Mouse (Mus musculus) CD4-positive, CD25-positive, alpha-beta regulatory T cell, adult 2 months (primary cell): ENCODE results near the gene Dhx32.

Experiments used
- DNase-seq: peaks from one replicate; pipeline ENCODE4 v3.0.0-alpha.2; 2012; ENCODE audit warnings: low read depth, low spot score

Dhx32 gene

DNA sequence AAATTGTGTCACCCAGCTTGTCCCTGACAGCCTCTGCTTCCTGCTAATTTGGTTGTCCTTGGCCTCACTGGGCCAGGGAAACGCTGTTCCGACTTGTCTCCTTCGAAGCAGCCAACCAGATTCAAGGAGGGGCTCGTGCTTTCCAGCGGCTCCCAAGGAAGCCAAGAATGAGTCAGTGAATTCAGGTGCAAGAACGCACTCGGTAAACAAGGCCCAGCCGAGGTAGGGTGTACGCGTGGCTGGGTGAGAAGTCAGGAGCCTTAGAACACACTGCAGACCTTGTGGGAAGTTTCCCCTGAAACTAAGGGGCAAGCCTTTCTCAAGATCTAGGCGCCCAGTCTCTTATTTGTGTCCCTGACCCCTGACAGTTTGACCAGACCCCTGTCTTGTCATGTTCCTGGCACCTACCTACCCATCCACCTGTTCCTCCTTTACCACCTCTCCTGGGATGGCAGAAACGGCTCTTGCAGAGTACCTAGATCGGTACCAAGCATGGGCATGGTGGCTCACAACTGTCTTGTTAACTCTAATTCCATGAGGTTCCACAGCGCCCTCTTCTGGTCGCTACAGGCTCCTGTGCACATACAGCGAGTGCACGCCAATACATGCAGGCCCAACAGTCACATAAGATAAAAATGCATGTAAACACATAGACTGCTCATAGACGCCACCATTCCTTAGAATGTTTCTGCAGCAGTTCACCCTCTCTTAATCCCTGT, at the start of gene Dhx32:
Dhx32 (minus strand) TSS at position 10 of the 719 bp plus-strand sequence.
- DNase-seq, result peak; percentile 59

DNA sequence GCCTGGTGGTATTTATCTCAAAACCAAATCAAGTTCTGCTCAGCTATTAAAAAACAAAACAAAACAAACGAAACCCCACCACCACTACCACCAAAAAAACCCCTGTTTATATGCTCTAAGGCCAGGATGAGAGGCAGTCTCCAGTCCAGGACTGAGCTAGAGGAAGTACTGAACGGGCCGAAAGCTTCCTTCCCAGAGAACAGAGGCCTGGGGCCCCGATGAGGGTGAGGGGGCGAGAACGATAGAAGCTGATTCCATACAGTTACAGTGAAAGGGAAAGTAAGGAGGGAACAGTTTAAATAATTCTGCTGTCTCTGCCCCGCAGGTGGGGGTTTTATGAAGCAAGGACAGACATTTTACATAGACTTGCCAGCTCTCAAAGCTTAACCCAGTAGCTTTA, 47.1 kb upstream of the Dhx32 start:
- no peak for DNase-seq

DNA sequence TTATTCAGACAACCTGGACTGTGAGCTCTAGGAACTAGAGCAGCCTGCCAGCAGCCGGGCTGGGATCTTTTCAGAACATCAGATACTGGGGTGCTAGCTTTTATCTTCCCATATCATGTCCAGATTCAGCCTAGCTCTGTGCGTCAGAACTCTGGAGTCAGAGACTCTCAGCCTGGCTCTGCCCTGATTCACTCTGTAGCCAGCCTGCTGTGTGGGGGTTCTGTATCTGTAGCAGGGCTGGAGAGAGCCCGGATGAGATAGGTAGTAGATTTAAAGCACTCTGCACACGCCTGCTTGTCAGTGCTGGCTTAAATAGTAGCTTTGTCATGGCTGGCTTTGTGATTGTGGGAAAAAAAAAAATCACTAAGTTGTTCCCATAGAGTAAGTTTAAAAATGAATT, 46.0 kb upstream of the Dhx32 start:
- no peak for DNase-seq

DNA sequence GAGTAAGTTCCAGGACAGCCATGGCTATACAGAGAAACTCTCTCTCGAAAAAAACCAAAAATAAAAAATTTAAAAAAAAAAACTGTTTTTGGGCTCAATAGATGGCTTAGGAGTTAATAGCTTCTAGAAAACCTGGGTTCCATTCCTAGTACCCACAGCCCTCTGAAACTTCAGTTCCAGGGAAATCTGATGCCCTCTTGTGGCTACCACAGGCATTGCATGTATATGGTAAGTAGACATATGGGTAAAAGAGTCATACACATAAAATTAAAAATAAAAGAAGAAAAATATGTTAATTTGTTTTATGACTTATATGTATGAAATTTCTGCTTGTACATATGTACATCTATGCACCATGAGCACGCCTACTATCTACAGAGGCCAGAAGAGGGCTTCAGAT, 42.1 kb upstream of the Dhx32 start:
- peak; percentile 38 for DNase-seq

DNA sequence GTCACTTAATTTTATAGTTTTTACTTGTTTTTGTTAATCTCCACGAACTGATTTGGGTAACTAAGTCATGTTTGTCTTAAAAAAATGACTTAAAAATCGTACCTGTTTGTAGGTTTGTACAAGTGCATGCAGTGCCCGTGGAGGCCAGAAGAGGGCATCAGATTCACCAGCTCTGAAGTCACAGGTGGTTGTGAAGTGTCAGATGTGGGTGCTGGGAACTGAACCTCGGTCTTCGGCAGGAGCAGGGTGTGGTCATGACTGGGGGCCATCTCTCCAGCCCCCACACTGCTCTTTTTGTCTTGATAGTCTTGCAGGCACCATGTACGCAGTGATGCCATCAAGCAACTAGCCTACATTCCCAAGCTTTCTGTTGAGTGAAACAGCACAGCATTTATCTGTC, 41.2 kb upstream of the Dhx32 start:
- DNase-seq, result peak; percentile 8

DNA sequence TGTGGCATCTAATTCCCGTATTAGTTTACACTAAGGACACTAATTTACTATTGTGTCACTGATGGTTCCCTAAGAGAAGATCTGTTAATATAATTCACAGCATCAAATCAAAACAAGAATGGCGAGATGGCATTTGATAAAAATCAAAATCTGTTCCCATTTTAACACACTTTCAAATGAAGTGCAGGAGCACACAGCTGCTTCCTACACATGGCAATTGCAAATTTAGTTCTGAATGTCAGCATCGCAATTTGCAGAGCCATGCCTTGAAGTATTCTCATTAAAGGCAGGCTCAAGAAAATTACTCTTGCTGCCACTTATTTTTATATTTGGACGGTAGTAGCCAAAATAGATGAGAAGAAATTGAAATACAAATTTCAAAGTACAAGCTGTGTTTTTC, 30.8 kb upstream of the Dhx32 start:
- no peak for DNase-seq

DNA sequence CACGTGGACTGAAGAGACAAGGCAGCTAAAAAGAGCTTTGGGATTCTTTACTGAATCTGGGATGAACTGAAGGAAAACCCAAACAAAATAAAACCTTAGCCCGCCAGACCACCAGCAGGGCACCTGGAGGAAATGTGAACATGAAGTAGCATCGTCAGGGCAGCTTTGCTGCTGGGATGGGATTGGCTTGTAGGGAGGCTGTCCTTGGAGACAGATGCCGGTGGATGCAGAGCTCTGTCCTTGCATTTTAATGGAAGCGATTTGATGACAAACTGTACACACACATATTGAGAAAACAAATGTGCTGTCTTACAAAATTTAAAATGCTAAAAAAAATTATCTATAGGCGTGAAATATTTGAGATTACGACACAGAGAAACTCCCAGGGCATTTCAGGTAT, 30.4 kb upstream of the Dhx32 start:
- DNase-seq, result no peak

DNA sequence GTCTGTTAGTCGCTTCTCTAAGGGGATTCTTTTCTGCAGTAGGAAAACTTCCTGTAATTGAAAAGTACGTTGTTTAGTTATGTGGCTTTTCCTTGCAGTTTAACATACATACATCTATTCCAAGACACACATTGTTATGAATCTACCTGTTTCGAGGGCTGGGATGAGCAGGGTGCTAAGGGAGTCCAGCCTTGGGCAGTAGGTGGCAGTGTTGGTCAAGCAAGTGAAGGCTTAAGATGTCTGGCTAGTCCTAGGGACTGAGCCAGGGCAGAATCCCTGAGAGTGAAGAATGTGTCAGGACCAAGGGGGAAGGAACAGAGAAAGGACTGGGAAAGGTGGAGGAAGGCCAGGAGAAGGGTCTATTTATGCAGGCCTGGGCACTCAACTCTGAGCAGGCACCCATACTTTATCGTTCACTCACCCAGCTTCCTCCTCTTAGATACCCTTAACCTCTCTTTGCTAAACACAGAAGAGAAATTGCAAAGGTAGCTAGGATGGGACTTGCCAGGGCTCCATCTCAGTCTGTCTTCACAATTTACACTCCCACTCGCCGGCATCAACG, 23.2 kb upstream of the Dhx32 start:
- DNase-seq, result peak; percentile 27

DNA sequence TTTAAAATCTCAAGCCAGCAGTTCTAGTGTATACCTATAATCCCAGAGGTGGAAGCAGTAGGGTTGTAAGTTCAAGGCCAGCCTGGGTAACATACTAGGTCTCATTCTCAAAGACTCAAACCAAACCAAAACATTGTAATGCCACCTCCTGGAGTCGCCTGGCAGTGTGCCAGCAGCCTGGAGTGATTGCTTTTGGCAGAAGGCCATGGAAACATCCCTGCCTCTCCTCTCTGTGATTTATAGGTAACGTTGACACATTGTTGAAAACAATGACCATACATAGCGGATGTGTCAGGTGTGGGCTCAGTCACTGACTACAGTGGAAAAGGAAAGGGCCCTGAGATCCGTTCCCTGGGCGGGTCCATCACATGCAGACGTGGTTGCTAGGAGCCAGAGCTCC, 19.3 kb upstream of the Dhx32 start:
- no peak for DNase-seq

DNA sequence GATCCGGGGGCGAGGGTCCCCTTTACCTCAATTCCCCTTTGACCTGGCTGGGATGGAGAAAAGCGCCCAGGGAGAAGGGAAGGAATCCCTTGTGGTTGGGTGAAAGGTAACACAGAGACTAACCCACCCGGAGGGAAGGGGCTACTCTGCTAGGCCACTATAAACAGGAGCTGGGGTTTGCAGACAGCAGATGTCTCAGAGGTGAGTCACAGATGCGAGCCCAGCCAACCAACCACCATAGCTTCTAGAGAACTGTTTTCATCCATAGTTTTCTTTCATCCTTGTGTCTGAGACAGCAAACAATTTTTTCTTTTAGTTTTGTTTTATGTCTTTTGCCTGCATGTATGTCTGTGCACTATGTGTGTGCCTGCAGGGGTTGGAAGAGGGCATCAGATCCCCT, 17.4 kb upstream of the Dhx32 start:
- DNase-seq, result no peak

DNA sequence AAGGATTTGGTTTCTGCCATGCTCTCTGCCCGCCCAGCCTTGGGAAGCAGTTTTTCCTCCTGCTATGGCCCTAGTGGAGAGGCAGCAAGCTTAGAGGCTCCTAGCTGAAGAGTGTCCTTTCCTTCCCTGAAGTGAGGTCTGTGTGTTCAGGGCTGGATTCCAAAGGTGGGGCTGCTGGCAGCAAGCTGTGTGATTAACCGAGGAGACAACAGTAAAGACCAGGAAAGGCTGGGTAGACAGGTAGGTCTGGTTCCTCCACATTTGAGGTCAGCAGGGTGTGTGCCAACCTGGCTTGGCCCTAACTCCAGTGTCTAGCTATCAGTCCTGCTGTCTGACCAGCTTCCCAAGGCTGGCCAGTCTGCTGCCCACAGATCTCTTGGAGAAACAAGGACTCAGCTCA, 12.2 kb upstream of the Dhx32 start:
- DNase-seq, result no peak

DNA sequence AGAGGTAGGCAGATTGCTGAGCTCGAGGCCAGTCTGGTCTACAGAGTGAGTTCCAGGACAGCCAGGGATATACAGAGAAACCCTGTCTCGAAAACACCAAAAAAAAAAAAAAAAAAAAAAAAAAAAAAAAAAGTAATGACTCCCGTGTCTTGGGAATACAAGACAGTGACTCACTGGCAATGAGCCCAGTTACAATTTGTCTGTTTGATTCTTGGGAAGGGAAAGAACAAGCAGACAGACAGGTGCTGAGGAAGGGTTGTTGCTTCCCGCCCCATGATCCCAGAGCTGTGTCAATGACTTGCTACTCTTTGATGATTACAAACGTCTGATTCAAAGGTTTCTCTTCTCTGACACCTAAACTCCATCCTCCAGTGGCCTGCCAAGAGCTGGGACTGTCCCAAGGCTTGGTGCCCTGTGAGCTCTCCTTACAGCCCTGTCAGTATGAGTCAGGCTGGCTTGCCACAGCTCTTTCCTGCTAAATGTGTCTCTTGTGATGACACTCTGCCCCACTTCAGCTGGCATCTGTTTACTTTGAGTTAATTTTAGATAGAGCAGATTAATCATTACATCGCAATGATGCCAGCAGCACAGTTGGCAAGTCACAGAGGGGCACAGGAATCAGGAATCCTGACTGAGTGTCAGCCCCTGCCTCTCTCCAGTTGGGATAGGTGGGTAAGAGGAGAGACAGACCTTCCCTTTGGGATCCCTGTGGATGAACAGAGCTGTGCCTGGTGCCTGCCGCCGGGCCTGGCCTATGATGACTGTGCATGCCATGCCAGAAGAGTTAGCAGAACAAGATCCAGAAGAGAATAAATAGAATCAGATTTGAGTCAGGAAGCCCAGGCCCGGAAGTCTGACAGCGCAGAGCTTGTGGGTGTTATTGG, 11.0 kb upstream of the Dhx32 start:
- DNase-seq, result no peak

DNA sequence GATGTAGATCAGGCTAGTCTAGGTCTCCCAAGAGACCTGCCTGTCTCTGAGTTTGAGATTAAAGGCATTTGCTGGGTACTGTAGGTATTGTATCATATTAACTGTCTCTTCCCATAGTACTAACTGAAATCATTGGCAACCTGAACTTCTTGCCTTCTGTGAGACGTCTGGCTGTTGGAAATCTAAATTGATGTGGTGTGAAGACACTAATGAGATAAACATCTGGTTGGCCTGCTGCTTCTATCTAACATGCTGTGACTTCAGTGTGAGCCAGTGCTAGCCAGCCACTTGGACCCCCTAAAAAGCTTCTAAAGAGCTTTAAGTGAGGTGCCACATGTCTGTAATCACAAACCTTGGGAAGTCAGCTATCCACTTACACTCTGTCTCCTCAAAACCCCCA, 10.2 kb upstream of the Dhx32 start:
- no peak for DNase-seq

DNA sequence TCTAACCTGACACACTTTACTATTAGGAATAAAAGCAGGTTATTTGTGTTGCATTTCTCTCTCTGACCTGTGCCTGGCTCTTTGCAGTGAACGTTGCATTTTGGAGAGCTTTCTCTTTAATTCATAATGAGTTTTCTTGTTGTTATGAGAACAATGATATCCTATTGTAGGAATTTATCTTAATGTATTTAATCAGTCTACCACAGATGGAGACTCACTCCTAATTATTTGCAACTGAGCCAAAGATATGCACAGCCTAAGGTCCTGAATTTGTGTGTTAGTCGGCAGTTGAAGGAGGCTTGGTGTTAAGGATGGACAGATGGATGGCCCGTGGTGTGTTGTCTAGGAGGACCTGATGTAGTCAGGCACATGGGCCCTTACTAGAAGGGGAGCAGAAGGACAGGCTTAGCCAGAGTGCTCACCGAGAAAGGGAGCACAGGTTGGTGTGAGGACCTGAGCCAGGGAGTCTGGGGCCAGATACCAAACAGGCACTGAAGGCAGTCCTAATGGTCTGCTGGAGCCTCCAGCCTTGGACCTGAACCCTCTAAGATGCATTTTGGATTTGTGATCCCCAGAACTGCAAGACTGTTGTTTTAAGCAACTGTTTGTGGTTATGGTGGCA, 8.2 kb upstream of the Dhx32 start:
- no peak for DNase-seq

DNA sequence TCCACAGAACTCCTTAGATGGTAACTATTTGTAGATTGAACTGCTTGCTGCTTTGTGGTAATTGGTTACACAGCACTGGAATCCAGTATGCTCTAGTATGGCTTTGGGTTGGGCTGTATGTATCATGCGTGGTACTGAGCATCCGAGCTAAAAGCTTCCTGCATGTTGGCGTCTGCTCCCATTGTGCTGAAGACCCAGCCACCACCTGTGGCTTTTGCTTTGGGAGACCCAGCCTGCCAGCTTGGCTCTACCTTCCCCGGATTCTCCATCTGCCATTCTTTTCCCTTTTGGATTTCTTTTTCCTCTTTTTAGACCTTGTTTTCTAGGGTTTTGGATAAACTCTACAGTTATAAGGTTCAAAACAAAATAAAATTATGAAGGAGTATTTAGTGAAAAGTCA, 7.6 kb upstream of the Dhx32 start:
- DNase-seq, result no peak

DNA sequence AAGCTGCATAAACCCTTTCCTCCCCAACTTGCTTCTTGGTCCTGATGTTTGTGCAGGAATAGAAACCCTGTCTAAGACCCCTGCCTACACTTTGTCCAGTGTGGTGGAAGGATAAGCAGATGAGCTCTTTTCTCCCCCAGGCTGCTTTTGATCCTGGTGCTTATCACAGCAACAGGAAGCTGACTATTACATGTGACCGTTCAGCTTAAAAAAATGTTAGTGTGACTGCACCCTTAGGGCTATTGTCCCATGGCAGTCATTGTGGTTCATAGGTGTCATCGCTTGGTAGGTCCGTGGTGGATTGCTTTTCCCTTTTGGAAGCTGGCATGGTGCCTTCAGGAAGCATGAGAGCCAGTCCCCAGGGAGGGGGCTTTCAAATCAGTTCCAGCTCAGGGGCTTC, 5.6 kb upstream of the Dhx32 start:
- no peak for DNase-seq

DNA sequence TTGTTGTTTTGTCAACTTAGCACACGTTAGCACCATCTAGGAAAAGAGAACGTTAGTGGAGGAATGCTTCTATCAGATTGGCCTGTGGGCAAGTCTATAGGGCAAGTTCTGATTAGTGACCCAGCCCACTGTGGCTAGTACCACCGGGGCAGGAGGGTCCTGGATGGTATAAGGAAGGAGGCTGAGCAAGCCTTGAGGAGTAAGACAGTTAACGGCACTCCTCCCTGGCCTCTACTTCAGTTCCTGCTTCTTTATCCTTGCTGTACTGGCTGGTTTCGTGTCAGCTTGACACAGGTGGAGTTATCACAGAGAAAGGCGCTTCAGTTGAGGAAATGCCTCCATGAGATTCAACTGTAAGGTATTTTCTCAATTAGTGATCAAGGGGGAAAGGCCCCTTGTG, 5.0 kb upstream of the Dhx32 start:
- no peak for DNase-seq

DNA sequence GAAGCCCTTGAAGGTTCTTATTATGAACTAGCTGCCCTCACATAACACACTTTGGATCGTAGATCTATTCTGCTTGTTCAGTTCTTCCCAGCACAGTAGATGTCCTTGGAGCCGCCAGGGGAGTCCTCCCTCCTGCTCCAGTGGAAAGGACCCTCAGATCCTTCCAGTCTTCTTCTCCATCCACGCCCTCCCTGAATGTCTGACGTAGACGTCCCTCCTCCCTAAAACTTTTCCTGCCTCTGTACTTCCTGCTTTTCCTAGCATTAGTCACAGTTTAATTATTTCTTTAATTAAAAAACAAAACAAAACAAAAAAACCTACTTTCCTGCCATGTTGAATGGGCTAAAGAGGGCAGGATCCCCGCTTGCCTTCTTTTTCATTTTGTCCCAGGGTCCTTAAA, 535 bp downstream of the Dhx32 start:
- DNase-seq, result no peak

DNA sequence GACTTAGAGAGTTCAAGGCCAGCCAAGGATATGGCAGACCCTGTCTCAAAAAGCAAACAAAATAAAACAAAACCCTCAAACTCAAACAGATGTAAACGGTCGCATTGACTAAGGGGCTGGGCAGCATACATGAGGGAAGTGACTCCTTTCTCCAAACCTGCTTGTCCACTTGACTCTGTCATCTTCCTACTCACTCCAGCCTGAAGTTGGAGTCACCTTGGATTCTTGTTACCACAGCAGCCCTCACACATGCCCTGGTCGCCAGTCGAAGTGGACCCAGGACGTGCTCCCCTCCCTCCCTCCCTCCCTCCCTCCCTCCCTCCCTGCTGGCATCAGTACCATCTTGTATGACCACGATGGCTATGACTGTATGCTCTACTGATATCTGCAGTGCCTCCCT, 943 bp downstream of the Dhx32 start:
- DNase-seq, result no peak

DNA sequence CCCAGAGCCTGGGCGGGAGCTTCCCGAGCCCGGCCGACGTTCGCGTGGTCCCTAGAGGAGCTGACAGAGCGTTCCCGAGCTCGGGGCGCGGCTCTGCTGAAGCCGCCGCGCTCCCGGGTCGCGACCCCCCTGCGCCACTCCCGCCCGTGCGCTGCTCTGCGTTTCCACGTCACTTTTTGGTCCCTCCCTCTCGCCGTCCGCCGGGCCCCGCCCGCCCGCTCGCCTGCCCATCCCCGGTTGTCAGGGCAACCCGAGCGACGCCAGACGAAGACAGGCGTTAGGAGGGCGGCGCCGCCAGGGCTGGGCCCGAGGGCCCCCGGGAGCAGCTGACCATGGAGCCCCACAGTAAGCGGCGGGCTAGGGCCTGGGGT, 5.9 kb downstream of the Dhx32 start, which contains the start of gene Fank1:
Fank1 (plus strand) TSS at position 236 of the 371 bp plus-strand sequence.
- DNase-seq, result peak; percentile 92

DNA sequence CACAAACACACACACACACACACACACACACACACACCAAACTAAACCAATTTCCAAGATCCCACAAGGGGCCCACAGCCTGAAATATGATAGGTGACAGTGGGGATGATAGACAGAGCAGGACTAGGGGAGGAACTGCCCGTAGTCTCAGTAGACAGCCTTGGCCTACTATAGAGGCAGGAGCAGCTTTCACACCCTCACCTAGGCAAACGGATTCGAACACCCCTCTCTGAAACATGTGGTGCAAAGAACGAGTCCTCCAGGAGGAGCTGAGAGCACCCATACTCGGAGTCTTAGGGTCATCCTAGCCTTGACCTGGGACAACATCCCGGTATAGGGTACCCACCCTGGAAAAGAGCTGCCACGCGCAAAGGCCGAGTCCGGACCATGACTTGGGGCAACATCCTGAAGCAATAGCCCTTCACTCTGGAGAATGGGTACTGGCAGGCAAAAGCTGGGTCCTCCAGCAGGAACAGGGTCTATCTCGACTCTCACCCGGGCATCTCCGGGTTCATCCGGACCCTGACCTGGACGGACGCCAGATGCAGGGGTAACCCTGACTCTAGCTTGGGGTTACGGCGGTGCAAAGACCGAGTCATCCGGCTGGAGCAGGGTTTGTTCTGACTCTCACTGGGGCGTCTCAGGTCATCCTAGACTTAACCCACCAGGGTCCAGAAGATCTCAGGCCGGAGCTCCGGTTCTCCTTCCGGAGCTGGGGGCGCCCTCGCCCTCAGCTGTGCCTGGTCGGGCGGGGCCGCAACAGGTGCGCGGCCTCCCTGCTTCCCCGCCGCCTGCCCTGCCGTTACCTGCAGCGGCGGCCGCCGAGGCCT, 6.5 kb downstream of the Dhx32 start:
- DNase-seq, result no peak
